Mouse (Mus musculus): ENCODE measurements around the gene Hif3a. TPM values are rescaled to one million over a fixed set of nuclear protein-coding genes. Genes with fewer than 3 reads are reported as not detected.

Hif3a gene
- polyA plus RNA-seq, 1 experiment: 1.9 TPM

DNA sequence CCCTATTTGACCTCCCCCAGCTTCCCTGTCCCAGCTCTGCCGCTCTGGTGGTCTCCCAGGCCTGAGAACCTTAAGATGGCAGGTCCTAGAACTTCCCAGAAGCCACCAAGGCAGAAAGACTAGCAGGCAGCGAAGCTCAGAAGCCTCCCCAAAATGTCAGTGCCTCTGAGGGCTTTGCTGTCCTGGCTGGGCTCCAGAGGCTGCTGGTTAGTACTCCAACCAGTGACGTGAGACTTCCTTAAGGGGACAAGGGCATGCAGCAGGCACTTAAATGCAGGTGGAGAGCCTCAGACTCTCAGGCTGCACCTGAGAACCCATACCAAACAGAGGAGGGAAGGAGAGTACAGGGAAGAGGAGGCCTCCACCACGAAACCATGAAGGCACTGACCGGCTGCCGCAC lies 38.1 kb downstream of the Hif3a start:
- TF ChIP-seq CTCF (IDR thresholded peaks at IDR 0.05; ENCODE audit: extremely low read depth, insufficient read depth, insufficient read length, insufficient replicate concordance) (no peak), POLR2A (IDR thresholded peaks at IDR 0.05; ENCODE audit: low read depth, low read length) (no peak)
- peak overlapping the region; percentile 51 for H3K4me3 ChIP-seq (ENCODE audit: extremely low read depth, insufficient read depth, insufficient read length)
- DNase-seq (ENCODE audit: low read depth in 1 of 2, low spot score in 2 of 2): no peak
- 23% methylated on average over 6 of the region's 6 CpGs for WGBS
- H3K27ac ChIP-seq (ENCODE audit: insufficient read depth, low read length): peak overlapping the region; percentile 87
- peaks cover 25% of the 10 kb centered on the region for H3K36me3 ChIP-seq (ENCODE audit: control insufficient read depth, insufficient read depth, low read length)
- peaks cover 40% of the 10 kb centered on the region for H3K4me1 ChIP-seq (ENCODE audit: control insufficient read depth, insufficient read depth, insufficient read length)
- no peaks in the 10 kb centered on the region for H3K27me3 ChIP-seq (ENCODE audit: control insufficient read depth, insufficient read depth, low read length)

- TF ChIP-seq POLR2A (IDR thresholded peaks at IDR 0.05; ENCODE audit: low read depth, low read length) (no peak), CTCF (IDR thresholded peaks at IDR 0.05; ENCODE audit: extremely low read depth, insufficient read depth, insufficient read length, insufficient replicate concordance) (no peak)
Observed at GRCm38 (mm10) chr7:17023701-17024100, 38.5 kb downstream of the Hif3a start.

GRCm38 (mm10) chr7:17022176-17022575 lies 40.1 kb downstream of the Hif3a start:
- no peak overlapping the region for H3K27ac ChIP-seq (ENCODE audit: insufficient read depth, low read length)
- H3K4me3 ChIP-seq (ENCODE audit: extremely low read depth, insufficient read depth, insufficient read length): no peak overlapping the region
- no peak for TF ChIP-seq POLR2A (IDR thresholded peaks at IDR 0.05; ENCODE audit: low read depth, low read length)
- no peak for TF ChIP-seq CTCF (IDR thresholded peaks at IDR 0.05; ENCODE audit: extremely low read depth, insufficient read depth, insufficient read length, insufficient replicate concordance)
- H3K27me3 ChIP-seq (ENCODE audit: control insufficient read depth, insufficient read depth, low read length): no peaks in the 10 kb centered on the region
- 98% methylated on average over 15 of the region's 15 CpGs for WGBS
- peaks cover 40% of the 10 kb centered on the region for H3K4me1 ChIP-seq (ENCODE audit: control insufficient read depth, insufficient read depth, insufficient read length)
- peaks cover 31% of the 10 kb centered on the region for H3K36me3 ChIP-seq (ENCODE audit: control insufficient read depth, insufficient read depth, low read length)
- DNase-seq (ENCODE audit: low read depth in 1 of 2, low spot score in 2 of 2): no peak

More at GRCm38 (mm10) chr7:17023701-17024100, 38.5 kb downstream of the Hif3a start:
- Histone ChIP-seq H3K4me1 (ENCODE audit: control insufficient read depth, insufficient read depth, insufficient read length) (peaks cover 40% of the 10 kb centered on the region), H3K27me3 (ENCODE audit: control insufficient read depth, insufficient read depth, low read length) (no peaks in the 10 kb centered on the region), H3K27ac (ENCODE audit: insufficient read depth, low read length) (peak overlapping the region; percentile 87), H3K36me3 (ENCODE audit: control insufficient read depth, insufficient read depth, low read length) (peaks cover 25% of the 10 kb centered on the region), H3K4me3 (ENCODE audit: extremely low read depth, insufficient read depth, insufficient read length) (peak overlapping the region; percentile 51)
- no peak for DNase-seq (ENCODE audit: low read depth in 1 of 2, low spot score in 2 of 2)
- WGBS: 35% methylated on average over 4 of the region's 4 CpGs

- no peak for DNase-seq (ENCODE audit: low read depth in 1 of 2, low spot score in 2 of 2)
- Histone ChIP-seq H3K4me3 (ENCODE audit: extremely low read depth, insufficient read depth, insufficient read length) (no peak overlapping the region), H3K4me1 (ENCODE audit: control insufficient read depth, insufficient read depth, insufficient read length) (peaks cover 16% of the 10 kb centered on the region; the same call in 1 of the 2 replicates), H3K36me3 (ENCODE audit: control insufficient read depth, insufficient read depth, low read length) (peaks cover 46% of the 10 kb centered on the region), H3K27ac (ENCODE audit: insufficient read depth, low read length) (no peak overlapping the region), H3K27me3 (ENCODE audit: control insufficient read depth, insufficient read depth, low read length) (no peaks in the 10 kb centered on the region)
- 91% methylated on average over 7 of the region's 7 CpGs for WGBS
- TF ChIP-seq CTCF (IDR thresholded peaks at IDR 0.05; ENCODE audit: extremely low read depth, insufficient read depth, insufficient read length, insufficient replicate concordance) (no peak), POLR2A (IDR thresholded peaks at IDR 0.05; ENCODE audit: low read depth, low read length) (no peak)
Observed at GRCm38 (mm10) chr7:17019426-17020166, 42.6 kb downstream of the Hif3a start.

- no peak overlapping the region for H3K27ac ChIP-seq (ENCODE audit: insufficient read depth, low read length)
- 68% methylated on average over 2 of the region's 2 CpGs for WGBS
- TF ChIP-seq POLR2A (IDR thresholded peaks at IDR 0.05; ENCODE audit: low read depth, low read length) (no peak), CTCF (IDR thresholded peaks at IDR 0.05; ENCODE audit: extremely low read depth, insufficient read depth, insufficient read length, insufficient replicate concordance) (no peak)
- H3K27me3 ChIP-seq (ENCODE audit: control insufficient read depth, insufficient read depth, low read length): no peaks in the 10 kb centered on the region
- peaks cover 59% of the 10 kb centered on the region for H3K36me3 ChIP-seq (ENCODE audit: control insufficient read depth, insufficient read depth, low read length)
- H3K4me3 ChIP-seq (ENCODE audit: extremely low read depth, insufficient read depth, insufficient read length): no peak overlapping the region
- no peak for DNase-seq (ENCODE audit: low read depth in 1 of 2, low spot score in 2 of 2)
- no peaks in the 10 kb centered on the region for H3K4me1 ChIP-seq (ENCODE audit: control insufficient read depth, insufficient read depth, insufficient read length)
Observed at GRCm38 (mm10) chr7:17017921-17018320, 44.3 kb downstream of the Hif3a start.

DNA sequence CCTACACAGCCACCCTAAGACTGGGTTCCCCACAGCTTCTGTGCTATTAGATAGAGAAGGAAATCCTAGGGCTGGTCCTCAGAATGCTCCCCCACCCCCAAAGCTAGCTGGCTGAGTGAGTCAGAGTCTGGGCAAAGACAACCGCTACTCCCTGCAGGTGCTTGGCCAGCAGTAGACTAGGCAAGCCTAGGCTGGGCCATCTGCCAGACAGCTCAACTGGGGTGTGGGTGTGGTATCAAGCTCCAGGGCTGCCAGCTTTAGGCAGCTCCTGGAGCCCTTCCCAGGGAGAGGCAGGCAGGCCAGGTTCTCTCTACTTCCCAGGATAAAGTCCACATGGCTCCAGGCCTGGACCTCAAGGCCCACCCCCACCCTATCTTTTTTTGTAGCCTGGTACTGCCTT lies 45.2 kb downstream of the Hif3a start:
- 63% methylated on average over 1 of the region's 1 CpGs for WGBS
- no peak for DNase-seq (ENCODE audit: low read depth in 1 of 2, low spot score in 2 of 2)
- H3K4me1 ChIP-seq (ENCODE audit: control insufficient read depth, insufficient read depth, insufficient read length): no peaks in the 10 kb centered on the region
- H3K27ac ChIP-seq (ENCODE audit: insufficient read depth, low read length): no peak overlapping the region
- no peak overlapping the region for H3K4me3 ChIP-seq (ENCODE audit: extremely low read depth, insufficient read depth, insufficient read length)
- no peaks in the 10 kb centered on the region for H3K27me3 ChIP-seq (ENCODE audit: control insufficient read depth, insufficient read depth, low read length)
- TF ChIP-seq POLR2A (IDR thresholded peaks at IDR 0.05; ENCODE audit: low read depth, low read length): no peak
- TF ChIP-seq CTCF (IDR thresholded peaks at IDR 0.05; ENCODE audit: extremely low read depth, insufficient read depth, insufficient read length, insufficient replicate concordance): no peak
- peaks cover 55% of the 10 kb centered on the region for H3K36me3 ChIP-seq (ENCODE audit: control insufficient read depth, insufficient read depth, low read length)

DNA sequence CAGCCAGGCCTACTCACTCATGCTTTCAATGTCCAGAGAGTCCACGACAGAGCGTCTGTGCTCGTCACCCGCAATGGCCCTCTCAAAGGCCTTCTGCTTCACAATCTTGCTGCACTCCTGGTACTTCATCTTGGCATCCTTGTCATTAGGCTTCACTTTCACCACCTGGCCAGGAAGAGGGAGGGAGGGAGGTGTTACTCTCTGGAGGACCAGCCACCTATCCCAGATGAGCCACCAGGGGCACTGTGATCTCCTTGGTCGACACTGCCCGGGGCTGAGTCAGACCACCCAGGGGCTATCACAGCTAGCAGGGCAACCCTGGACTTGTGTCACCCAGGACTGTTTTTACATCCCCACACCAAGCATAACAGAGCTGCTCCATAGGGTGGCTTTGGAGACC lies 46.8 kb downstream of the Hif3a start:
- 91% methylated on average over 6 of the region's 6 CpGs for WGBS

More for the DNA sequence above, 46.8 kb downstream of the Hif3a start:
- Histone ChIP-seq H3K27me3 (ENCODE audit: control insufficient read depth, insufficient read depth, low read length) (no peaks in the 10 kb centered on the region), H3K4me1 (ENCODE audit: control insufficient read depth, insufficient read depth, insufficient read length) (no peaks in the 10 kb centered on the region), H3K27ac (ENCODE audit: insufficient read depth, low read length) (no peak overlapping the region), H3K36me3 (ENCODE audit: control insufficient read depth, insufficient read depth, low read length) (peaks cover 48% of the 10 kb centered on the region), H3K4me3 (ENCODE audit: extremely low read depth, insufficient read depth, insufficient read length) (no peak overlapping the region)
- no peak for DNase-seq (ENCODE audit: low read depth in 1 of 2, low spot score in 2 of 2)
- no peak for TF ChIP-seq CTCF (IDR thresholded peaks at IDR 0.05; ENCODE audit: extremely low read depth, insufficient read depth, insufficient read length, insufficient replicate concordance)
- no peak for TF ChIP-seq POLR2A (IDR thresholded peaks at IDR 0.05; ENCODE audit: low read depth, low read length)
